ENCODE assay signal across 9 mouse cellular contexts in genomic region chr6:114041097-114041910, GRCm38 (mm10). TPM values are rescaled to one million over a fixed set of nuclear protein-coding genes. Genes with fewer than 3 reads are reported as not detected.
A peak's percentile ranks its signal among the peaks of the same experiment; 100 is the strongest.
DNase-seq lines count a peak whose midpoint lies in the region; ATAC-seq and TF ChIP-seq lines count a peak whose summit lies in the region.
"Had no signal": no experiment of that assay in that cellular context is flagged by ENCODE, and none has a peak within 500 bp of the region (broad histone marks: within the 10 kb centered on the region; RNA-seq: fewer than 3 reads in every experiment).

No protein-coding gene starts in this region.

- H3K27me3 ChIP-seq in heart, embryonic 12.5 days (replicated peaks): peaks cover 84% of the 10 kb centered on the region
- no peaks in the 10 kb centered on the region for H3K27me3 ChIP-seq in cerebellum, adult 2 months (ENCODE audit: control insufficient read depth, insufficient read depth, low read length)
- no peaks in the 10 kb centered on the region; the same call in 1 of the 2 replicates for H3K27me3 ChIP-seq in forebrain, postnatal 0 days (ENCODE audit: insufficient read depth, low read length)
- peaks cover 32% of the 10 kb centered on the region for H3K27me3 ChIP-seq in kidney, postnatal 0 days (ENCODE audit: insufficient read depth, low read length)
- H3K27me3 ChIP-seq in midbrain, embryonic 13.5 days: peaks cover 45% of the 10 kb centered on the region

- DNase-seq in heart, adult 11 months: no peak
- peak; percentile 86 to 88 for DNase-seq in cerebellum, adult 2 months
- DNase-seq in forebrain, postnatal 0 days: peak; percentile 53
- DNase-seq in kidney, postnatal 0 days (ENCODE audit: low spot score): peak; percentile 29
- DNase-seq in yolk sac, embryonic 10.5 days (ENCODE audit: low spot score): no peak
- DNase-seq in ovary, postnatal 10 days (ENCODE audit: low spot score): no peak

- peak overlapping the region; percentile 58 for H3K4me3 ChIP-seq in heart, embryonic 12.5 days
- H3K4me3 ChIP-seq in cerebellum, adult 2 months (replicated peaks; ENCODE audit: insufficient read depth, low read depth, low read length): peak overlapping the region; percentile 86
- H3K4me3 ChIP-seq in forebrain, postnatal 0 days (ENCODE audit: low read depth, low read length): peak overlapping the region; percentile 61
- H3K4me3 ChIP-seq in kidney, postnatal 0 days (replicated peaks; ENCODE audit: low read depth, low read length): peak overlapping the region; percentile 40
- peak overlapping the region; percentile 59 for H3K4me3 ChIP-seq in midbrain, embryonic 13.5 days (replicated peaks)

- ATAC-seq in heart, embryonic 12.5 days (ENCODE audit: insufficient number of reproducible peaks, low FRiP score): no peak
- ATAC-seq in forebrain, postnatal 0 days: peak; percentile 58
- no peak for ATAC-seq in kidney, postnatal 0 days (replicated peaks; ENCODE audit: low FRiP score, low read depth)
- ATAC-seq in midbrain, embryonic 13.5 days: peak; percentile 41; the same call in 1 of the 2 replicates

- H3K9ac ChIP-seq in heart, embryonic 12.5 days: peak overlapping the region; percentile 63
- H3K9ac ChIP-seq in forebrain, postnatal 0 days: peak overlapping the region; percentile 73
- no peak overlapping the region for H3K9ac ChIP-seq in kidney, postnatal 0 days (ENCODE audit: low read depth, low read length)
- peak overlapping the region; percentile 77 for H3K9ac ChIP-seq in midbrain, embryonic 13.5 days (replicated peaks)

- no peaks in the 10 kb centered on the region for H3K36me3 ChIP-seq in heart, embryonic 12.5 days
- no peaks in the 10 kb centered on the region for H3K36me3 ChIP-seq in forebrain, postnatal 0 days (ENCODE audit: insufficient read depth)
- H3K36me3 ChIP-seq in kidney, postnatal 0 days (ENCODE audit: insufficient read depth, low read length): no peaks in the 10 kb centered on the region
- no peaks in the 10 kb centered on the region for H3K36me3 ChIP-seq in midbrain, embryonic 13.5 days

- TF ChIP-seq CTCF in cerebellum, adult 2 months (IDR thresholded peaks at IDR 0.05; ENCODE audit: borderline replicate concordance, insufficient read depth, low read depth, low read length): peak; percentile 65; the same call in 1 of the 2 replicates
- TF ChIP-seq CTCF in forebrain, postnatal 0 days (IDR thresholded peaks at IDR 0.05; ENCODE audit: low read depth): peak; percentile 43
- TF ChIP-seq CTCF in kidney, postnatal 0 days (IDR thresholded peaks at IDR 0.05; ENCODE audit: low read depth): peak; percentile 52

- WGBS in heart, embryonic 12.5 days: 3% methylated on average over 38 of the region's 39 CpGs
- under 1% methylated on average over 39 of the region's 39 CpGs for WGBS in cerebellum, adult 2 months
- WGBS in forebrain, postnatal 0 days: 2% methylated on average over 24 of the region's 39 CpGs
- 3% methylated on average over 33 of the region's 39 CpGs for WGBS in kidney, postnatal 0 days
- WGBS in midbrain, embryonic 13.5 days: 1% methylated on average over 39 of the region's 39 CpGs

- H3K4me2 ChIP-seq in heart, embryonic 12.5 days: peak overlapping the region; percentile 96
- H3K4me2 ChIP-seq in forebrain, postnatal 0 days (ENCODE audit: low read depth): peak overlapping the region; percentile 94
- peak overlapping the region; percentile 75 for H3K4me2 ChIP-seq in kidney, postnatal 0 days (ENCODE audit: low read length)
- peak overlapping the region; percentile 89 for H3K4me2 ChIP-seq in midbrain, embryonic 13.5 days (replicated peaks)

- H3K9me3 ChIP-seq in heart, embryonic 12.5 days (replicated peaks): no peaks in the 10 kb centered on the region
- H3K9me3 ChIP-seq in forebrain, postnatal 0 days (ENCODE audit: low read length): no peaks in the 10 kb centered on the region
- H3K9me3 ChIP-seq in kidney, postnatal 0 days (replicated peaks; ENCODE audit: low read length): no peaks in the 10 kb centered on the region
- H3K9me3 ChIP-seq in midbrain, embryonic 13.5 days: no peaks in the 10 kb centered on the region

- TF ChIP-seq POLR2A in cerebellum, adult 2 months (IDR thresholded peaks at IDR 0.05; ENCODE audit: borderline replicate concordance, insufficient read depth, low read length): 0 out of 2 replicates have a peak, but pooled peaks have one; percentile 39

- H3K27ac ChIP-seq in heart, embryonic 12.5 days (ENCODE audit: poor library complexity, severe bottlenecking): no peak overlapping the region
- peak overlapping the region; percentile 96 for H3K27ac ChIP-seq in cerebellum, adult 2 months (ENCODE audit: insufficient read depth, low read length)
- no peak overlapping the region; the same call in 1 of the 2 replicates for H3K27ac ChIP-seq in forebrain, postnatal 0 days (ENCODE audit: low read depth, low read length)
- no peak overlapping the region for H3K27ac ChIP-seq in kidney, postnatal 0 days
- no peak overlapping the region for H3K27ac ChIP-seq in midbrain, embryonic 13.5 days

- peaks cover 2% of the 10 kb centered on the region; the same call in 1 of the 2 replicates for H3K4me1 ChIP-seq in heart, embryonic 12.5 days (replicated peaks)
- peaks cover 26% of the 10 kb centered on the region for H3K4me1 ChIP-seq in cerebellum, adult 2 months (ENCODE audit: control insufficient read depth, insufficient read depth, low read length)
- peaks cover 3% of the 10 kb centered on the region; the same call in 1 of the 2 replicates for H3K4me1 ChIP-seq in forebrain, postnatal 0 days (ENCODE audit: insufficient read depth)
- H3K4me1 ChIP-seq in kidney, postnatal 0 days (replicated peaks; ENCODE audit: insufficient read depth, low read length): no peaks in the 10 kb centered on the region
- peaks cover 7% of the 10 kb centered on the region for H3K4me1 ChIP-seq in midbrain, embryonic 13.5 days (replicated peaks)

RNA-seq across cellular contexts. Expression of gene Atp2b2, which starts 1.1 kb away (rescaled TPM):
- 0.03 and 0.10 TPM in 2 replicates for polyA plus RNA-seq in heart, embryonic 12.5 days (2016; fragmentation: Nextera tagmentation; extraction: Ambion mirVana)
- 217 and 230 TPM in 2 replicates for polyA plus RNA-seq in cerebellum, adult 2 months (2012; rRNA removed)
- 59.4 and 65.1 TPM in 2 replicates for total RNA-seq in forebrain, postnatal 0 days (2014; rRNA removed)
- 24.2 and 37.8 TPM in 2 replicates for polyA plus RNA-seq in forebrain, postnatal 0 days (2015; fragmentation: Nextera tagmentation; extraction: Ambion mirVana)
- polyA plus RNA-seq in kidney, postnatal 0 days (2015; fragmentation: Nextera tagmentation; extraction: Ambion mirVana): 0.12 and 0.13 TPM in 2 replicates
- 13.4 and 13.5 TPM in 2 replicates for polyA plus RNA-seq in midbrain, embryonic 13.5 days (2015; fragmentation: Nextera tagmentation; extraction: Ambion mirVana)
- total RNA-seq: CH12.LX had no signal

Comparison
In these comparisons a context has a peak if more than half of its experiments do, and no peak if none do; other contexts are left out.
1. ATAC-seq: peak in forebrain, postnatal 0 days (single experiment) and midbrain, embryonic 13.5 days (single experiment); none in heart, embryonic 12.5 days (single experiment) and kidney, postnatal 0 days (single experiment).
2. DNase-seq: peak in cerebellum, adult 2 months (2 of 2), forebrain, postnatal 0 days (single experiment) and kidney, postnatal 0 days (single experiment); none in heart, adult 11 months (single experiment), yolk sac, embryonic 10.5 days (single experiment) and ovary, postnatal 10 days (single experiment).
3. RNA of gene Atp2b2, which starts 1.1 kb away (polyA plus RNA-seq): 217 to 230 TPM in cerebellum, adult 2 months, 24.2 to 37.8 TPM in forebrain, postnatal 0 days and 13.4 to 13.5 TPM in midbrain, embryonic 13.5 days; 0.12 to 0.13 TPM in kidney, postnatal 0 days and 0.03 to 0.10 TPM in heart, embryonic 12.5 days; every median in the first group is over 10 times any median in the second.
4. Peak in every context shown above with its lines, with median percentiles within 50 percentile points of each other: H3K4me2 ChIP-seq, H3K4me3 ChIP-seq and CTCF ChIP-seq.